Mouse (Mus musculus): ENCODE results near the gene Tpst2. TPM values are rescaled to one million over a fixed set of nuclear protein-coding genes. Genes with fewer than 3 reads are reported as not detected.

The Tpst2 gene
- total RNA-seq, 2 experiments from 2014 or later, result 36.5 to 43.9 TPM

DNA sequence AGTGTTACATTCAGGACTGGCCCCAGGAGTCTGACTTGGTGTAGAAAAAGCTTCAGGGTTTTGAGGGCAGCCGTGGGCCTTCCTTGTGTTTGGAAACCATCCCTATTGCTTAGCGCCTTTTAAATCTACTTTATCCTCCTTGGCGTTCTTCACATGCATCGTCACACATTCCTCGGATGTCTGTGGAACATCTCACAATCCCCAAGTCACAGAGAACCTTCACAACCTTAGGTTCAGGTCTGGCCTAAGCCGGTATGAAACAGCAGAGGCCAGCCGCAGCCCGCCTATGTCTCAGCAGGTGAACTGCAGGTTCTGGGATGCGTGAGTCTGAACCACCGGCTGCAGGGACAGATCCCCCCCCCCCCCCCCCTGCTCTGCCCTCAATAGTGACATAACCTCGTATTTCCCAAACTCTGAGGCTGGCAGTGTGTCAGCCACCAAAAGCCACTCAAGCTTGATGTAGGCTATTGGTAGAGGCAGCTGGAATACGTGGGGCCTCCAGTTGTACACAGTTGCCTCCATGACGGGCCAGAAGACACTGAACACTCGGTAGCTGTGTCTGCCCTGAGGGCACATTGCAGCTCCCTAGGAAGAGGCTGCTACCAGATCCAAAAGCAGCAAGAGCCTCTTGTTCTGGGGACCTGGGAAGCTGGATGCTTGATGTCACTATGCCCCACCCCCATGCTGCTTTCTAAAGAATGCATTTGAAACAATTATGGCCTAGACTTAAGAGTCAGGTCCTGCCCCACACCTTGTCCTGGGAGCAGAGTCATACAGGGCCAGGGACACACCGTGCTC is 4.6 kb downstream of the Tpst2 start:
- ATAC-seq (replicated peaks; ENCODE audit: poor library complexity, severe bottlenecking), result no peak

DNA sequence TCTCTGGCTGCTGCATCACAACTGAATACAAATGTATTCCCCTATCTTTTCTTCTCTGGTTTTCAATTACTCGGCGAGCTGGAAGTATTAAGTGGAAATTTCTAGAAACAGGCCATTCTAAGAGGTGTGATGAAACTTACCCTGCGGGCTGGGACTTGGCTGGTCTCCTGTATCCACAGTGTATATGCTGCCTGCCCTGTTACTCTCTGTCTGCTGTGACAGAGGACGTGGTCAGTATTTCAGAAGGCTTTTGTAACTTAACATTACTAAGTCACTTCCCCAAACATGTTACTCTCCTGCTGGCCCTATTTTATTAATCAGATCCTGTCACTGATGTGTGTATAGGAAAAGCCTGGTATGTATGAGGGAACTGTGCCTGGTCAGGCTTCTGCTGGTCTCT is 5.2 kb downstream of the Tpst2 start:
- peak; percentile 46 for ATAC-seq (replicated peaks; ENCODE audit: poor library complexity, severe bottlenecking)

DNA sequence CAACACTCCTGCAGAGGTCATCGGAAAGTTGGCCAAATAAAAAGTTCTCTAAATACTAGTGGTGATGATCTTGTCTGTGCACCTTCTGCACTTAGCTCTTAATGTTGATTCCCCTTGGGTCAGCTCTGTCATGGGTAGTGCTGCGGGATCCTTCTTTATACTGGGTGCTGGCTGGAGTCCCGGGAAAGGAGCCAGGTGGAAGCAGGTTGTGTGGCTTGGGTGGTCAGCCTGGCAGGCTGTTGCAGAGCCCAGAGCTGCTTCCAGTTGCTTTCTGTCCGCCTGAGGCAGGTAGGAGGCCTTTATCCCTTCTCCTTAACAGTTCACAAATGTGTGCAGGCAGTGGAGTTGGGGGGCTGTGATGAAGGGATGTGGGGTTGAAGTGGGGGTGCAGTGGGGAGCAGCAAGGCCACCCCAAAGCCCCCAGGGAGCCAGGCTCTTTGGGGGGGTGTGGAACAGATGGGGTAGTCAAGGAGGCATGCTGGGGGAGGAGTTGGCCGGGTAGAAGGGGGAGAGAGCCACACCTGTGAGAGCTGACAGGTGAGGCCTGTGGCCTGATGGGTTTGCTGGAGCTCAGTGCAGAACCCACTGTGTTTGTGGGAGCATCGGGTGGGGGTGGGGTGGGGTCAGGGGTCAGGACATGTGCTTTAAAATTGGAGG is 5.8 kb downstream of the Tpst2 start:
- no peak for ATAC-seq (replicated peaks; ENCODE audit: poor library complexity, severe bottlenecking)

DNA sequence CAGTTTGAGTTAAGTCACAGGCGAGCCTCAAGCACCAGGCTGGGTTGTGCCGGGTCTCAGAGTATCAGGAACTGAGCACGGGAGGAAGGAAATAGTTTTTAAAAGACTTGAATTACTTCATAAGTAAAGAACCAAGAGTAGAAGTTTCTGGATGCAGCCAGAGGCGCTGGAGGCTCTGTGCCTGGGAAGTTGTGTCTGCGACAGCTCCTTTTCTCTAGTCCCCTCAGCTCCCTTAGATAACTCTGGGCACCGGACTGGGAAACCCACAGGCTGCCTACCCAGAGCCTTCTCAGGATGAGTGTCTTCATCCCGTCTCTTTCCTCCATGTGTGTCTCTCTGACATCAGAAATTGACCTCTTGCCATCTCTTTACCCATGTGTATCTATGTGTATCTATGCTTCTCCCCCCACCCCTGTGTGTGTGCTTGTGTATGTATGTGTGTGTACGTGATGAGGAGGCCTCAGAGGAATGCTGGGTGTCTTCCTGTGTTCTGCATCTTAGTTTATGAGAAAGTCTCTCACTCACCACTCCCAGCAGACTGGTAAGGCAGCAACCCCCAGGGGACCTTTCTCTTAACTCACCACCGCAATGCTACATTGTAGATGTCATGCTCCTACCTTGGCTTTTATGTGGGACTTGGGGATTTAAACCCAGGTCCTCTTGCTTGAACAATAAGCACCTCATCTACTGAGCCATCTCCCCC is 6.4 kb downstream of the Tpst2 start:
- ATAC-seq (replicated peaks; ENCODE audit: poor library complexity, severe bottlenecking), result no peak

DNA sequence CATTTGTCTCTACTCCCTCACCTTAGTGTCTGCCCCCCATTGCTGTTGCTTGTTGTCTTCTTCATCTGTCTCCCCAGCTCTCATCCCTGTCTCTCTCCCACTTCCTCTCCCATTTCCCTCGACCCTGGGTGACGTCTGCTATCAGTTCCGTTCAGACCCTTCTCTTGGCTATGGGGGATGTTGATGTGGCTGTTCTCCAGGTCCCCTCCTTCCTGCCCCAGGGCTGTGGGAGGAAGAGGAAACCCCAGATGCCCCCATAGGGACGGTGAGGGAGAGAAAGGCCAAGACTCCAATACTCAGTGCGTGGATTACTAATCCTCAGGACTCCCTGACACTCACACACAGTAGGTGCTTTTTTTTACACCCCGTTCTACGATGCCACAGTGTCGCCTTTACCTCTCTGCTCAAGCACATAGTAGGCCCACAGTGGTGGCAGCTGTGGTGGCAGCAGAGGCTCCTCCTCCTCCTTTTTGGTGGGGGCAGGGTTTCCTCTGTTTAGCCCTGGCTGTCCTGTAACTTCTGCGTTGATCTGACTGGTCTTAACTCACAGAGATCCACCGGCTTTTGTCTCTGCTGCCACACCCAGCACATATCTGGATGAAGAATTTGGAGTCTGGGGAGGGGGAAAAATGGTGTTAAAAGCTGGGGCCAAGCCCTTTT is 7.2 kb downstream of the Tpst2 start:
- peak; percentile 12 for ATAC-seq (replicated peaks; ENCODE audit: poor library complexity, severe bottlenecking)

DNA sequence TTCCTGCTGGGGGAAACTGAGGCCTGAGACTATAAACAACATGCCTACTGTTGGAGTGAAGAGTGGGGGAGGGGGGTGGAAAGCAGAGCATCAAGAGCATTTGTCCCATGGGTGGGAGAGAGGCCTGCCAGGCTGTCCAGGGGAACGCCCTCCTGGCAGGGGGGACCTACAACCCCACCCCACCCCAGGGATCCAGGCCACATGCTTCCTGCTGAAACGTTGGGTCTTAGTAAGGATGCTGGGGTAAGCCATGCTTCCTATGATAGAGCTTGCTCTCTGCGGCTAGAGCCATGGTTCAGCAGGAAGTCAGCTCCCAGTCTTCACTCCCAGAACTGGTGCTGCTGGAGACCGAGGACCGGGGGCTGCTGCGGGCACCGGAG is 7.7 kb downstream of the Tpst2 start:
- ATAC-seq (replicated peaks; ENCODE audit: poor library complexity, severe bottlenecking), result no peak

DNA sequence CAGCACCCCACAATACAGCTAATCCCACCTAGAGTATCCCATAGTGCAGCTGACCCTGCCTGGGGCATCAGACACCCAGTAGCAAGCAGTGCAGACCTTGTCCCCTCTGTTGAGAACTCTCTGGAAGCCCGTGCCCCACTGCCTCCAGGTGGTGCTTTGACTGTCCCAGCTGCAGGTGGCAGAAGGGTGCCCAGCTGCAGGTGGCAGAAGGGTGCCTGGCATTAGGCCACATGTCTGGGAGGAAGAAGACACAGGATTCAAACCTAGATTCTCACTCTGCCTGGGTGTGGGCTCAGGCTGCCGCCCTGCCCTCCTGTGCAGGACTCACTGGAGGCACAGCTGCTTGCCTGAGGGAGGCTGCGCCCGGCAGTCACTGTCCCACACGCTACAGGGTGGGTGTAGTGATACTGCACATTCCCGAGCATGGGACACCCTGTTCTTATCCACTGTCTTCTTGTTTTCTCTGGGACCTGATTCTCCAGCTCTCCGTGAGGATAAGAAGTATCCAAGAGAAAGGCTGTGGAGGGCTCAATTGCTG is 9.1 kb downstream of the Tpst2 start:
- no peak for ATAC-seq (replicated peaks; ENCODE audit: poor library complexity, severe bottlenecking)

DNA sequence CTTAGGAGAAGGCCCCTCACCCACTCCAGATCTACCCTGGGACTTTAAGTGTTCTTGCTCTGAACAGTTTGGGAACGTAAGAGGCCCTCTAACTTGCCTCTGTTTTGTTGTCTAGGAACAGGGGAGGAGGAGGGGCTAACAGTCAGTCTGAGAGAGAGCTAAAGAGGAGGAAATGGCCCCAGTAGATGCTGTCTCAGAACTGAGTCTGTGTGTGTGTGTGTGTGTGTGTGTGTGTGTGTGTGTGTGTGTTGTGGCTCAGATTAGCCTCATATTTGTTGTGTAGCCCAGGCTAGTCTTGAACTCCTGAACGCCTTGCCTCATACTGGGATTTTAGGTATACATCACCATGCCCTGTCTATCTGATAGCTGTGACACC is 10.1 kb downstream of the Tpst2 start:
- ATAC-seq (replicated peaks; ENCODE audit: poor library complexity, severe bottlenecking), result no peak

DNA sequence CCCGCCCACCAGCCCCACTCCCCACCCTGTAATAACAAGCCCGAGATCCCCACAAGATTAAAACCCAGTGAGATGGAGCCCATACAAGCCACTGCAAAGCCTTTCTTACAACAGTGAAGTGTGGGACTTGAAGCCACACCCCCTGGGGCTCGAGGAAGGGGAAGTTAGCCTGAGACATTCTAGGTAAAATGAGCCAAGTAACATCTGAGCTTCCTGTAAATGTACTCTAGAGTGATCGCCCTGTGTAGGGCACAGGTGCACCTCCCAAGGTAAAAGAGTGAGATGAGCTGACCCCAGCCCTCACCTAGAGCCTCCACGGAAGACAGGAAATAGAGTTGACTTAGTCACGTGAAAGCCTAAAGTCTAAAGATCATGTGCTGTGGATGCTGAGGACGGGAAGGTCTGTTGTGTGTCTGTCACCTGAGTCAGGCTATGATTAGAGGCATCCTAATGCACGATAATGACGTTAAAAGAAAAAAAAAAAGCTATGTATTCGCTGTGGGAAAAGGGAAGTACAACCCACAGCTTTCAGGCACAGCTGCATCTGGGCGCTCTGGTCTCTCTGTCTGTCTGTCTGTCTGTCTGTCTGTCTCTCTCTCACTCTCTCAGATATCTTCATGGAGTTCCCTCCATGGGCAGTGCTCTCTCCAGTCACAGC is 10.6 kb downstream of the Tpst2 start:
- ATAC-seq (replicated peaks; ENCODE audit: poor library complexity, severe bottlenecking), result peak; percentile 63

DNA sequence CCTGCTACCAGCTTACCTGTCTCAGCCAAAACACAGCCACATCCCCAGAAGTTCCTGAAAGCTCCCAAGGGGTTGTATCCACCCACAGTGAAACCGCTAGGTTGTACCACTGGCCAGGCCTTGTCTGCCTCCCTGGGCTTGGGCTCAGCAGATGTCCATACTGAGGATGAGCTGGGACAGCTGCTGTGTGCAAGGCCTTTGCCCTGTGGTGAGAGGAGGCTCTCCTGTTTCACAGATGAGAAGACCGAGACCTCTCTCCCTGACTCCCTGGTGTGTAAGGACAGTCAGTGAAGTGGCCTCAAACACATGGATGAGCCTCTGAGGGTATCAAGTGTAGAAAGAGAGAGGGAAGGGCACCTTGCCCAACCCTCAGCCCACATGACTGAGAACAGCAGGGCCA is 11.2 kb downstream of the Tpst2 start:
- ATAC-seq (replicated peaks; ENCODE audit: poor library complexity, severe bottlenecking), result no peak; the same call in 1 of the 2 replicates

DNA sequence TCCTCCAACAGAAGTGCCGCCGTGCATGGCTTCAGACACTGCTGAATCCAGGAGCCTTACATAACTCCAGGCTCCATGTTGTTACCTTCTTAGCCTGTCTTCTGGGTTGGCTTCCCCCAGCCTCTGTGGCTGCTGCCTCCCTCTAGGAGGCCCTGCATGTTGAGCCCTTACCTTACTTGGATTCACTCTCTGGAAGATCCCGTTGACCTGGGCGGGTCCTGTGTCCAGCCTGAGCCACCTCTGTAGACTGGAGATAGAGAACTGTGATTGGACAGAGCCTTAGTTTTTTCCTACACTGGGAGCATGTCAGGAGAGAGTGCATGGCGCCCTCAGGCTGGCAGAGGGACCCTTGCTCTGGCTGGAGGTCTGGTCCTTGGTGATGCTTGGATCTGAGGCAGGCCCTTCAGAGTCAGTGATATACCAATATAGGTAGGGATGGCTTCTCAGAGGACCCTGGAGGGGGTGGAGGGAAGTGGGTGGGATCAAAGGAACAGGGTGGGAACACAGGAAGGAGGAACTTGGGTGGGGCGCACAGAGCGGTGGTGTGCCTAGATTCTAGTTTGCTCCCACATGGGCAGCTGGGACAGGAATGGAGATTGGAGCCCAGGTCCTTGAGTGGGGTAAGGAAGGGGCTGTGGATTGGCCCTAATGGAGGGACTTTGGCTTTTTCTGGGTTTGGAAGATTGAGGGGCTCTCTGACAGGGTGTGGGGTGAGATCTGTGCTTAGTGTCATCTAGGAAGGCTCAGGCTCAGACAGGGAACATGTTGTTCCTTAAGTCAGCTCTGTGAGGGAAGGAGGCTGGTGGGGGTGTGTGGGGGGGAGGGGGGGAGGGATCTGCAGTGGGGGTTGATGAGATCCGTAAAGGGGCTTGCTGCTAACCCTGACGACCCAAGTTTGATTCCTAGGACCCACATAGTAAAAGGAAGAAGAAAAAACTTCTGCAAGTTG is 12.0 kb downstream of the Tpst2 start:
- ATAC-seq (replicated peaks; ENCODE audit: poor library complexity, severe bottlenecking), result no peak

DNA sequence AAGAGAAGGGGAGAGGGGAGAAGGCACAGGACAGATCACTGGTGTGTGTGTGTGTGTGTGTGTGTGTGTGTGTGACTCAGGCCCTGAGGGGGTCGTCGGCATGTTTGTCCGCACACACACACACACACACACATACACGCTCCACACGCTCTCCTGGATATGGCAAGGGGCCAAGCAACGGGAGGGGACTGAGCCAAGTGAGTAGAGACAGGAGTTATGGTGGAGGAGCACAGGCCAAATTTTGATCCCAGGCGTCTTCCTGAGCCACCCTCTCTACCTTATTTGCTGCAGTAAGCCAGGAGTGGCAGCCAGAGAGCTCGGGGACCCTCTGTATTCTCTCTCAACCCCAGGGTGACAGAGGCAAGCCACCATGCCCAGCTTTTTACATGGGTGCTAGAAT is 12.7 kb downstream of the Tpst2 start:
- no peak for ATAC-seq (replicated peaks; ENCODE audit: poor library complexity, severe bottlenecking)

DNA sequence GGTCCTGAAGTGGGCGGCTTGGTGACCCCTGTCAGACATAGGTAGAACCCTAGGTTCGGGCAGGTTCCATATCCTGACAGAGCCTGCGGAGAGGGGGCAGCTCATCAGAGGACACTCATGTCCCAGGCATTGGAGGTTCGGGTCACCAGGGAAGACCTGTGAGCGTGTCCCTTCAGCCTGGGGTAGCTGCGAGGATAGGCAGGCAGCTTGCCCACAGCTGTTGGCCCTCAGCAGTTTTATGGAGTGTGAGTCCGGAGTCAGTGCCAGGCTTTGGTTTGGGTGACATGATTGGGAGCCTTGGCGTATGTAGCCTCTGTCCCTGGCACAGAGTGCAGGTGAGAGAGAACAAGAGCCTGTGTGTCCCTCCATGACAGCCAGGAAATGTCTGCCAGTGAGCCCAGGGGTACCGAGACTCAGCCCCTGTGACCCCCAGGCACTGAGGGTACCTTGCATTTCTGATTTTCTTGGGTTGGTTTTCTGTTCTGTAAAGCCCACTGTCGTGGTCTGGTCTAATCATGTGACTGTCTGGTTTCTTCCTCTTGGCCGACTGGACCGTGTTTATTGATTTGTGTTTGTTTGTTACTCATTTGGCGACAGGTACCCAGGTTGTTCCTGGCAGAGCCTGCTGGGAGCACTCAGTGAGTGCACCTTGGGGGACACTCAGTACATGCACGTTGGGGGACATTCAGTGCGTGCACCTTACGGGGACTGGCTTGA is 13.5 kb downstream of the Tpst2 start:
- no peak for ATAC-seq (replicated peaks; ENCODE audit: poor library complexity, severe bottlenecking)

DNA sequence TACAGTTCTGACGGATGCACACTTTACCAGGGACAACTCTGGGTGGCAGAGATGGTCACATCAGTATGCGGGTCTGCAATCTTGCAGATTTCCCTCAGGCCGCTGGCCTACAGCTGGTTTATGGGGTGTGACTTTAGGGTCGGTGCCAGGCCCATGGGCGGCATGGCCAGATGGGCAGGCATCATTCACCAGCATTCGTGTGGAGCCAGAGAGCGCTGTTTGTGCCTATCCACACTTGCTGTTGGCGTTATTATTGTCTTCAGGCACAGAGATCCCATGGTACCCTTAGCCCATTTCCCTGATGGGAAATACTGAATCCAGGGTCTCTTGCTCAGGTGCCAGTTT is 14.0 kb downstream of the Tpst2 start:
- no peak for ATAC-seq (replicated peaks; ENCODE audit: poor library complexity, severe bottlenecking)

DNA sequence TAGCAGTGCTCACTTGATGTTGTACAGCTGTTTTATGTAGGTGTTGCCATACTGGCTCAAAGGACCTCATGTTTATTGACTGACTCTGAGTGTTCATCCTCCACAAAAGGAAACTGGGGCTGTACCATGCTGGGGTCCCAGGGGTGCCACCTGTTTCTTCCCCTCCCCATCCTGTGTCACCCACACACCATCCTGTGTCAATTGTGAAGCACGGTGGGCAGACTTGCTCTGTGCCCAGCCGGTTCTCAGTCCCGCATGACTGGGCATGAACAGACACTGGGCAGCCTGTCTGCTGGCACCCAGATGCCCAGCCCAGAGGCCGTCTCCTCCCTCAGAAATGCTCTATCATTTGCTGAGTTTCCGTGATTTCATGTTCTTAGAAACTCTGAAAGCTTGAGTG is 15.4 kb downstream of the Tpst2 start:
- no peak for ATAC-seq (replicated peaks; ENCODE audit: poor library complexity, severe bottlenecking)

DNA sequence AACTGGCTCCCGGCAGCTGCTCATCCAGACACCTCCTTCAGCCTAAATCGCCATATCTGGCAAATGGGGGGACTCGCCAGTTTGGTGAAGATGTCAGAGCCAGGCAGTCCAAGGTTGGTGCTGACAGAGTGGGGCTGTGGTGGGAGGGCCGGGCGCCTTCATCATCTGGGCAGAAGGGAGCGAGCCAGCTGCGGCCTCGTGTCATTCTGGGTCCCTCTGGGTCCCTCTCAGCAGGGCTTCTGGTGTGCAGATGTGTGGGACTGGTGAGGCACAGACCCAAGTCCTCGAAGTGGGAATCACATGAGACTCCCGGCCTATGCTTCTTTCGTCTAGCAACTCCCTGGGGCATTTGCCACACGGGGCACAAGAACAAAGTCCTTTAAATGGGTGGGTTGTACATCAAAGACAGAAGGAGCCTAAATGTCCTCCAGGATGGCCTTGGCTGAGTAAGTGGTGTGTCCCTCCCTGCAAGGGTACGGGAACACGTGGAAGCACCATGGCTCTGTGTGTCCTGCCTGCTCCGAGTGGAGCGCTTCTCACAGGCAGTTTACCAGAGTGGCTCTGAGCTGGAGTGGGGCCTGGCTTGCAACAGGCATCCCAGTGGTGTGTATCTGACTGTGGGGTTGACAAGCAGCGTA is 16.0 kb downstream of the Tpst2 start:
- no peak for ATAC-seq (replicated peaks; ENCODE audit: poor library complexity, severe bottlenecking)

DNA sequence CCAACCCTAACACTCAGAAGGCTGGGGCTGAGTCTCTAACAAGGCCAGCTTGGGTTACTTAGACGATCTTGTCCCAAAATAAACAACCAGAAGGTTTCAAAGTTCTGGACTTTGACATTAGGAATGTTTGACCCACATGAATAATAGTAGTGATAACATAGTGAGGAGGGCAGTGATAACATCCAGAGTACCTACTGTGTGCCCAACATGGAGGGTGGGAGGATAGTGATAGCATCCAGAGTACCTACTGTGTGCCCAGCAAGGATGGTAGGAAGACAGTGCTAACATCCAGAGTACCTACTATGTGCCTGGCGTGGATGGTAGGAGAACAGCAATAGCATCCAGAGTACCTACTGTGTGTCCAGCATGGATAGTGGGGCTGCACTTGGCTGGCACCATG is 17.3 kb downstream of the Tpst2 start:
- ATAC-seq (replicated peaks; ENCODE audit: poor library complexity, severe bottlenecking), result no peak

DNA sequence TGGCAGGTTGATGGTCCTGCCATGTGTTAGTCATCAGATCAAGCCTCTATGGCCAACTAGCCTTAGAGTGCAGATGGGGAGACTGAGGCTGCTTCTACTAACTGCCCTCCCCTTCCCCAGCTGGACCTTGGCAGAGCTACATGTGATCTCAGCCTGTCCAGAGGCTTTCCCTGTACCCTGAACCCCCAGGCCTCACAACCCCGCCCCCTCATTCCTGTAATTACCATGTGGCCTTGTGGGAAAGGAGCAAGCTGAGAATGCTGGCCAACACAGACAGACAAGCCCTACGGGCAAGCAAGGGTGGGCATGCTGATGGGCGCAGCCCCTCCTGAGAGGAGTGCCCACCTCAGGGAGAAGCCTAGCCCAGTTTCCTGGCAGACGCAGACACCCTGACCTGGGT is 18.2 kb downstream of the Tpst2 start:
- no peak for ATAC-seq (replicated peaks; ENCODE audit: poor library complexity, severe bottlenecking)

All from granulocyte monocyte progenitor cell, adult 5-6 weeks (primary cell).